Mouse (Mus musculus) activated CD4-positive, CD25-positive, alpha-beta regulatory T cell, adult 9 weeks (primary cell): ENCODE measurements around the gene Wnt8b. TPM values are rescaled to one million over a fixed set of nuclear protein-coding genes. Genes with fewer than 3 reads are reported as not detected.

Experiments
- polyA plus RNA-seq: library from polyadenylated mRNA; unstranded; fragments of 100-300 nt; shearing (Covaris generic); gene quantifications from one replicate; pipeline ENCODE4 v1.2.1, GENCODE M21; 2017

Gene Wnt8b
- polyA plus RNA-seq = not detected

GRCm38 (mm10) chr19:44493128-44493527 is at the start of gene Wnt8b:
Gene Wnt8b, plus strand, starts transcription at chr19:44493472.

DNA sequence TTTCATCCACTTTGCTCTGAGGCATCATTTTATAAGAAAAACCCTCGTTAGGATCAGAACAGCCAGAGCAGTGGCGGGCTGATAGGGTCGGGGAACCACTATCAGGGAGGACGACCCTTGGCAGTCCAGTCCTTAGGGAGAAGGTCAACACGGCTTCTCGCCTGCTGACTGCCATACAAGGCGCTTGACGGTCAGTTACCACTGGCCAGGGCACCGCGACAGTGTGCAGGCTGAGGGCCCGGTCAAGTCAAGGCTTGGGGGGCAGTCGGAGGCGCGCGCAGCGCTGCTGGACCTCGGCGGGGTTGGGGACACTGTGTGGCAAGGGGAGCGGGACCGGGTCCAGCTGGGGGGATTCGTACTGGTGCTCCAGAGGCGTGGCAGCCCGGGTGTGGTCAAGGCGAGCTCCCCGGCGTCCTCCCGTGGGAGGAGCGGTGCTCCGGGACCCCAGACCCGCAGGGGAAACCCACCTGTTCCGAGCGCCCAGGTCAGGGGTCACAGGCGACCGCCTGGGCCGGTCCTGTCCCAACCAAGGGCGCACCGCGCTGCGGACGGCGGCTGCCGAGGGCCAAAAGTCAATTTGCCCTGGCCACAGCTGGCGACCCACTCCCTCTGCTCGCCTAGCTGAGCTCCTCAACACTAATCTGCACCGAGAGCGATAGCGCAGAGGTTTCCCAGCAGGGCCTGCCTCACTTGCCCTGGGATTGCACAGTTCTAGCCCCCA is 52.2 kb downstream of the Wnt8b start, which contains the start of gene Sec31b:
Gene Sec31b, minus strand, starts transcription at position 544 of the 721 bp plus-strand sequence.

DNA sequence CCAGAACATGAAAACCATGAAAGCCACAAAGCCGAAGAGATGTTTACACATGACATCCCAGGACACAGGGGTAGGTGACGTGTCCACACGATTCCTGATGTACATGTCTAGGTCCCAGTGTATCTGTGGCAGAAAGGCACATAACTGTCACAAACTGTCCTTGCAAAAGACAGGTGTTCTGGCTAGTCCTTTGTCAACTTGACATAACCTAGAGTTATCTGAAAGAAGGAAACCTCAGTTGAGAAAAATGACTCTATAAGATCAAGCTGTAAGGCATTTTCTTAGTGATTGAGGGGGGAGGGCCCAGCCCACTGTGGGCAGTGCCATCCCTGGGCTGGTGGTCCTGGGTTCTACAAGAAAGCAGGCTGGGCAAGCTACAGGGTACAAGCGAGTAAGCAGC is 59.5 kb downstream of the Wnt8b start, which contains the start of gene Gm20538:
Gene Gm20538, minus strand, starts transcription at position 101 of the 400 bp plus-strand sequence.

GRCm38 (mm10) chr19:44554861-44555590 is 61.8 kb downstream of the Wnt8b start, which contains the start of gene Ndufb8:
Gene Ndufb8, minus strand, starts transcription at chr19:44555440.

DNA sequence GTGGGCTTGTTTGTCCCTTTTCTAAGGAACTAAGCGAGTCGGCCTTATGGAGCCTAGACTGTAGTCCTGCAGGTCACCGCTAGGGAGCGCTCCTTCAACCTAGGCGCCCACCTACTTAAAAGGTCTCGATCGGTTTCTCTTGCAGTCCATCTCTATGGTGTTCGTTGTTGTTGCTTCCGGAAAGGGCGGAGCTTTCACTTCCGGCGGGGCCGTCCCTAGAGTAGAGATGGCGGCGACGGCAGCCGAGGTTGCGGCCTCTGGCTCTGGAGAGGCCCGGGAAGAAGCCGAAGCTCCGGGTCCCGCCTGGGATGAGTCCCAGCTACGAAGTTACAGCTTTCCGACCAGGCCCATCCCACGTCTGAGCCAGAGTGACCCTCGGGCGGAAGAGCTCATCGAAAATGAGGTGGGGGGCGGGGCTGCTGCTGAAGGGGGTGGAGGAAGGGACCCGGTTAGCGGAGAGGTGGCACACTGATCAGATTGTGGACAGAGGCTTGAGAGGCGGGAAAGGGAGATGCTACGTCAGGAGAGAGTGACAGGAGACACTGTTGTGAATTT is 69.5 kb downstream of the Wnt8b start, which contains the start of gene Hif1an:
Gene Hif1an, plus strand, starts transcription at position 199 of the 555 bp plus-strand sequence.

Other genes starting within 250 kb of the Wnt8b start
- gene Scd2, start 199.8 kb upstream of the Wnt8b start, polyA plus RNA-seq = 100 TPM
- 0.39 TPM for gene Scd4, start 160.4 kb upstream of the Wnt8b start, polyA plus RNA-seq
- gene Scd1, start 85.6 kb upstream of the Wnt8b start, polyA plus RNA-seq = 0.99 TPM
- gene Sec31b, start 52.4 kb downstream of the Wnt8b start, polyA plus RNA-seq = 5.9 TPM
- gene Gm20538, start 59.4 kb downstream of the Wnt8b start, polyA plus RNA-seq = 10.7 TPM
- gene Ndufb8, start 62.0 kb downstream of the Wnt8b start, polyA plus RNA-seq = 337 TPM
- 47.0 TPM for gene Hif1an, start 69.4 kb downstream of the Wnt8b start, polyA plus RNA-seq